ENCODE assay signal across 28 mouse cellular contexts in the genomic region with DNA sequence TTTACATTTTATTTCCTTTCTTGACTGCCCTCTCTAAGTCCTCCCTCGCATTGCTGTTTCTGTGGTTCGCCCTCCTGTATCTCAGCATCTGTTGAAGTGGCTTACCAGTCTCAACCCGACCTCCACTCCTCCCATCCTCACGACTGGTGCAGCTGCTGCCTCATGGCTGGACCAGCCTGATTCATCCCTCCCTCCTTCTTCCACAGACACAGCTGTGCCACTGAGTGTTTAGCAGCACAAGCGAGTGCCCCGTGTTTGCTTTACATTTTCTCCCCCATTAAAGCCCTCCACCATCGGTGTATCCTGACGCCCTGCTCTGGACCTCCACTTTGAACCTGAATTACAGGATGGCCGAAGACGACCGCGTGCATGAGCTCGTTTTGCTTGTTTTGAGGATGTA.
"Had no signal": no experiment of that assay in that cellular context is flagged by ENCODE, and none has a peak within 500 bp of the region (broad histone marks: within the 10 kb centered on the region; RNA-seq: fewer than 3 reads in every experiment).

No protein-coding gene starts in this region.

- H3K4me2 ChIP-seq: embryonic facial prominence, embryonic 12.5 days; embryonic facial prominence, embryonic 13.5 days; embryonic facial prominence, embryonic 15.5 days; forebrain, embryonic 12.5 days; forebrain, embryonic 13.5 days; forebrain, embryonic 15.5 days had no signal

- H3K36me3 ChIP-seq: embryonic facial prominence, embryonic 10.5 days; embryonic facial prominence, embryonic 12.5 days; embryonic facial prominence, embryonic 13.5 days; embryonic facial prominence, embryonic 15.5 days; forebrain, embryonic 10.5 days; forebrain, embryonic 12.5 days; forebrain, embryonic 15.5 days; heart, embryonic 10.5 days had no signal

- DNase-seq: cerebellum, adult 8-10 months; cerebellum, adult 9-10 months; cerebellum, adult 9-11 months; cerebellum, postnatal 10 days; cerebellum, postnatal 14 days; cerebellum, postnatal 25 days; cerebellum, postnatal 36 days; embryo, embryonic 11 days; forebrain, postnatal 0 days; gastrocnemius, adult 2 months; gastrocnemius, postnatal 10 days; gastrocnemius, postnatal 14 days; gastrocnemius, postnatal 25 days; gastrocnemius, postnatal 36 days; heart, adult 18-20 months; heart, adult 2 months had no signal

- H3K4me3 ChIP-seq: embryonic facial prominence, embryonic 10.5 days; embryonic facial prominence, embryonic 12.5 days; embryonic facial prominence, embryonic 13.5 days; embryonic facial prominence, embryonic 15.5 days; erythroblast, embryonic 14.5 days; forebrain, embryonic 10.5 days; forebrain, embryonic 12.5 days; forebrain, embryonic 13.5 days; forebrain, embryonic 15.5 days; gastrocnemius, adult 2 months; heart, adult 2 months; heart, embryonic 10.5 days had no signal

- ATAC-seq: forebrain, embryonic 13.5 days; forebrain, embryonic 14.5 days; forebrain, embryonic 15.5 days; forebrain, embryonic 16.5 days; forebrain, postnatal 0 days had no signal

- H3K27me3 ChIP-seq: embryonic facial prominence, embryonic 12.5 days; embryonic facial prominence, embryonic 13.5 days; embryonic facial prominence, embryonic 15.5 days; forebrain, embryonic 12.5 days; forebrain, embryonic 13.5 days; forebrain, embryonic 15.5 days had no signal
